Mouse (Mus musculus) intestine, embryonic 14.5 days (tissue): ENCODE measurements around the gene Serpinb13. TPM values are rescaled to one million over a fixed set of nuclear protein-coding genes. Genes with fewer than 3 reads are reported as not detected.

Source experiments
- ATAC-seq: fragments of 200-750 bp; cut with Nextera tagmentation; replicated peaks from 2 replicates; pipeline ENCODE4 v1.8.0; 2017; ENCODE audit warnings: low read depth, moderate number of reproducible peaks, moderate TSS enrichment, moderate library complexity; ENCODE audit not compliant: low FRiP score, low TSS enrichment
- DNase-seq: peaks from one replicate; pipeline ENCODE4 v3.0.0-alpha.2; 2018; ENCODE audit warnings: low spot score
- H3K27ac ChIP-seq: fragments of 300-500 bp; sonication (generic); 2 replicates; pipeline ENCODE4 v1.5.1; 2014; ENCODE audit warnings: low read depth, mild to moderate bottlenecking, control low read depth
- H3K27me3 ChIP-seq: fragments of 300-500 bp; sonication (generic); replicated peaks from 2 replicates; pipeline ENCODE4 v1.6.1; 2014; ENCODE audit warnings: low read length, control low read depth; ENCODE audit not compliant: control insufficient read depth, insufficient read depth
- H3K36me3 ChIP-seq: fragments of 300-500 bp; sonication (generic); 2 replicates; pipeline ENCODE4 v1.6.1; 2014; ENCODE audit warnings: low read length, control low read depth; ENCODE audit not compliant: control insufficient read depth, insufficient read depth
- H3K4me1 ChIP-seq: fragments of 300-500 bp; sonication (generic); replicated peaks from 2 replicates; pipeline ENCODE4 v1.6.1; 2014; ENCODE audit warnings: low read length, control low read depth, mixed read lengths; ENCODE audit not compliant: control insufficient read depth, insufficient read depth
- H3K4me2 ChIP-seq: fragments of 300-500 bp; sonication (generic); 2 replicates; pipeline ENCODE4 v1.6.1; 2014; ENCODE audit warnings: low read length
- H3K4me3 ChIP-seq: fragments of 300-500 bp; sonication (generic); 2 replicates; pipeline ENCODE4 v1.5.1; 2014; ENCODE audit warnings: low read depth, low read length, control low read depth, mixed read lengths
- H3K9ac ChIP-seq: fragments of 300-500 bp; sonication (generic); 2 replicates; pipeline ENCODE4 v1.6.1; 2014; ENCODE audit warnings: mild to moderate bottlenecking, low read length
- H3K9me3 ChIP-seq: fragments of 300-500 bp; sonication (generic); 2 replicates; pipeline ENCODE4 v1.6.1; 2016; ENCODE audit warnings: low read length, control low read depth; ENCODE audit not compliant: control insufficient read depth
- WGBS: fragments of 180-500 bp; shearing (Covaris S2); extraction: QIAGEN DNeasy Blood & Tissue Kit; methylation state at CpG from one replicate; pipeline ENCODE4 v1.1.7; 2014; 5-methylcytosine and 5-hydroxymethylcytosine counted together
- polyA plus RNA-seq: library from polyadenylated mRNA; unstranded; fragments of >200 nt; fragmentation: Nextera tagmentation; extraction: Ambion mirVana; gene quantifications from 2 replicates; pipeline ENCODE4 v1.2.1, GENCODE M21; 2014

The Serpinb13 gene
- not detected in 2 replicates for polyA plus RNA-seq

- Histone ChIP-seq H3K4me1 (no peaks in the 10 kb centered on the region), H3K27me3 (no peaks in the 10 kb centered on the region), H3K9me3 (no peaks in the 10 kb centered on the region), H3K27ac (no peak within 1 kb of the TSS), H3K4me3 (no peak within 1 kb of the TSS), H3K9ac (no peak within 1 kb of the TSS), H3K36me3 (no peaks in the 10 kb centered on the region), H3K4me2 (no peak within 1 kb of the TSS)
- ATAC-seq, result no peak
- no peak for DNase-seq
Measured at GRCm38 (mm10) chr1:106980684-106981083, at the start of gene Serpinb13. TSS of gene Serpinb13 (plus strand) at chr1:106980984.

GRCm38 (mm10) chr1:106931954-106932353 lies 48.8 kb upstream of the Serpinb13 start:
- Histone ChIP-seq H3K27me3 (no peaks in the 10 kb centered on the region), H3K4me1 (no peaks in the 10 kb centered on the region), H3K9ac (no peak overlapping the region), H3K9me3 (no peaks in the 10 kb centered on the region), H3K4me2 (no peak overlapping the region), H3K4me3 (no peak overlapping the region), H3K36me3 (no peaks in the 10 kb centered on the region), H3K27ac (no peak overlapping the region)
- DNase-seq (no peak), ATAC-seq (no peak)
- WGBS, result 79% methylated on average over 4 of the region's 4 CpGs

GRCm38 (mm10) chr1:106933658-106934057 lies 47.1 kb upstream of the Serpinb13 start:
- no peaks in the 10 kb centered on the region for H3K9me3 ChIP-seq
- no peaks in the 10 kb centered on the region for H3K27me3 ChIP-seq
- no peaks in the 10 kb centered on the region for H3K4me1 ChIP-seq
- H3K36me3 ChIP-seq, result no peaks in the 10 kb centered on the region
- ATAC-seq, result no peak
- H3K9ac ChIP-seq, result no peak overlapping the region
- no peak overlapping the region for H3K27ac ChIP-seq
- DNase-seq, result no peak
- H3K4me2 ChIP-seq, result no peak overlapping the region
- H3K4me3 ChIP-seq, result no peak overlapping the region

GRCm38 (mm10) chr1:106934265-106934664 lies 46.5 kb upstream of the Serpinb13 start, which contains the start of gene Serpinb12:
TSS of gene Serpinb12 (plus strand) at chr1:106934449.
- Histone ChIP-seq H3K27ac (no peak within 1 kb of the TSS), H3K27me3 (no peaks in the 10 kb centered on the region), H3K4me3 (no peak within 1 kb of the TSS), H3K9ac (no peak within 1 kb of the TSS), H3K9me3 (no peaks in the 10 kb centered on the region), H3K36me3 (no peaks in the 10 kb centered on the region), H3K4me1 (no peaks in the 10 kb centered on the region), H3K4me2 (no peak within 1 kb of the TSS)
- ATAC-seq (no peak), DNase-seq (no peak)
- 79% methylated on average over 6 of the region's 6 CpGs for WGBS

- H3K27ac ChIP-seq, result no peak overlapping the region
- DNase-seq (no peak), ATAC-seq (no peak)
- H3K27me3 ChIP-seq, result no peaks in the 10 kb centered on the region
- WGBS, result 60% methylated on average over 1 of the region's 1 CpGs
- no peaks in the 10 kb centered on the region for H3K9me3 ChIP-seq
- H3K4me1 ChIP-seq, result no peaks in the 10 kb centered on the region
- H3K36me3 ChIP-seq, result no peaks in the 10 kb centered on the region
- no peak overlapping the region for H3K4me2 ChIP-seq
- H3K4me3 ChIP-seq, result no peak overlapping the region
- H3K9ac ChIP-seq, result no peak overlapping the region
Measured at GRCm38 (mm10) chr1:106947217-106947616, 33.6 kb upstream of the Serpinb13 start.

- Histone ChIP-seq H3K4me1 (no peaks in the 10 kb centered on the region), H3K9ac (no peak overlapping the region), H3K9me3 (no peaks in the 10 kb centered on the region), H3K36me3 (no peaks in the 10 kb centered on the region), H3K27me3 (no peaks in the 10 kb centered on the region), H3K27ac (no peak overlapping the region), H3K4me2 (no peak overlapping the region), H3K4me3 (no peak overlapping the region)
- DNase-seq (no peak), ATAC-seq (no peak)
- 72% methylated on average over 3 of the region's 3 CpGs for WGBS
Measured at GRCm38 (mm10) chr1:106959981-106960380, 20.8 kb upstream of the Serpinb13 start.

GRCm38 (mm10) chr1:106961023-106961422 lies 19.8 kb upstream of the Serpinb13 start:
- ATAC-seq (no peak), DNase-seq (no peak)
- Histone ChIP-seq H3K4me3 (no peak overlapping the region), H3K4me2 (no peak overlapping the region), H3K9ac (no peak overlapping the region), H3K9me3 (no peaks in the 10 kb centered on the region), H3K27ac (no peak overlapping the region), H3K27me3 (no peaks in the 10 kb centered on the region), H3K36me3 (no peaks in the 10 kb centered on the region), H3K4me1 (no peaks in the 10 kb centered on the region)
- WGBS, result 39% methylated on average over 3 of the region's 3 CpGs

GRCm38 (mm10) chr1:106983092-106983491 lies 2.3 kb downstream of the Serpinb13 start:
- no peak overlapping the region for H3K27ac ChIP-seq
- no peaks in the 10 kb centered on the region for H3K27me3 ChIP-seq
- no peaks in the 10 kb centered on the region for H3K9me3 ChIP-seq
- DNase-seq (no peak), ATAC-seq (no peak)
- H3K4me2 ChIP-seq, result no peak overlapping the region
- H3K9ac ChIP-seq, result no peak overlapping the region
- H3K36me3 ChIP-seq, result no peaks in the 10 kb centered on the region
- WGBS, result 81% methylated on average over 1 of the region's 1 CpGs
- H3K4me1 ChIP-seq, result no peaks in the 10 kb centered on the region
- no peak overlapping the region for H3K4me3 ChIP-seq

GRCm38 (mm10) chr1:106983865-106984264 lies 3.1 kb downstream of the Serpinb13 start:
- H3K36me3 ChIP-seq, result no peaks in the 10 kb centered on the region
- no peak for DNase-seq
- H3K9me3 ChIP-seq, result no peaks in the 10 kb centered on the region
- no peak overlapping the region for H3K4me3 ChIP-seq
- ATAC-seq, result no peak
- no peaks in the 10 kb centered on the region for H3K27me3 ChIP-seq
- H3K4me1 ChIP-seq, result no peaks in the 10 kb centered on the region
- WGBS, result 64% methylated on average over 2 of the region's 2 CpGs
- no peak overlapping the region for H3K4me2 ChIP-seq
- H3K9ac ChIP-seq, result no peak overlapping the region
- no peak overlapping the region for H3K27ac ChIP-seq
